Mouse (Mus musculus) ES-Bruce4 (cell line): ENCODE measurements around the gene Gm10842. TPM values are rescaled to one million over a fixed set of nuclear protein-coding genes. Genes with fewer than 3 reads are reported as not detected.
A peak's percentile ranks its signal among the peaks of the same experiment; 100 is the strongest.

Experiments used
- H3K27ac ChIP-seq: 2 replicates; pipeline ENCODE4 v1.5.1; 2012; ENCODE audit warnings: low read length, inconsistent platforms; ENCODE audit not compliant: insufficient read depth
- H3K27me3 ChIP-seq: 2 replicates; pipeline ENCODE4 v1.6.1; 2012; ENCODE audit warnings: mild to moderate bottlenecking, low read length, inconsistent platforms; ENCODE audit not compliant: control insufficient read depth, poor library complexity, insufficient read depth, severe bottlenecking
- H3K36me3 ChIP-seq: 2 replicates; pipeline ENCODE4 v1.6.1; 2012; ENCODE audit warnings: inconsistent platforms, mild to moderate bottlenecking, low read length, moderate library complexity; ENCODE audit not compliant: control insufficient read depth, poor library complexity, insufficient read depth, severe bottlenecking
- H3K4me1 ChIP-seq: one replicate; pipeline ENCODE4 v1.8.1; 2011; ENCODE audit warnings: low read length; ENCODE audit not compliant: control insufficient read depth, insufficient read depth
- H3K4me3 ChIP-seq: 2 replicates; pipeline ENCODE4 v1.5.1; 2011; ENCODE audit warnings: low read depth, mild to moderate bottlenecking, low read length
- H3K9ac ChIP-seq: 2 replicates; pipeline ENCODE4 v1.6.1; 2012; ENCODE audit warnings: low read depth, mild to moderate bottlenecking, inconsistent platforms; ENCODE audit not compliant: poor library complexity, severe bottlenecking
- H3K9me3 ChIP-seq: replicated peaks from 2 replicates; pipeline ENCODE4 v1.6.1; 2012; ENCODE audit warnings: mild to moderate bottlenecking, low read length, inconsistent platforms; ENCODE audit not compliant: control insufficient read depth, poor library complexity, insufficient read depth, severe bottlenecking
- CTCF ChIP-seq: IDR thresholded peaks from one replicate; pipeline ENCODE4 v1.8.1; 2011; ENCODE audit warnings: low read depth, low read length
- EP300 ChIP-seq: IDR thresholded peaks from 2 replicates; pipeline ENCODE4 v1.6.1; 2011; ENCODE audit warnings: low read depth, low read length; ENCODE audit not compliant: insufficient read depth
- POLR2A ChIP-seq: IDR thresholded peaks from one replicate; pipeline ENCODE4 v1.8.1; 2011; ENCODE audit warnings: low read length; ENCODE audit not compliant: insufficient read depth
- polyA plus RNA-seq: library from polyadenylated mRNA; stranded (reverse); fragments of >200 nt; gene quantifications from 2 replicates; pipeline ENCODE4 v1.2.4, GENCODE M21; 2011; ENCODE audit warnings: low read depth; ENCODE audit not compliant: missing spikeins, insufficient read depth, insufficient read length

Gm10842 gene
- polyA plus RNA-seq, 1 experiment, result not detected

- TF ChIP-seq EP300 (no peak), CTCF (no peak), POLR2A (no peak)
Observed at GRCm38 (mm10) chr11:105143564-105143963, 3.1 kb upstream of the Gm10842 start.

GRCm38 (mm10) chr11:105144084-105144483 lies 2.6 kb upstream of the Gm10842 start:
- Histone ChIP-seq H3K27ac (no peak overlapping the region), H3K9me3 (no peaks in the 10 kb centered on the region), H3K9ac (no peak overlapping the region), H3K4me1 (no peaks in the 10 kb centered on the region), H3K27me3 (no peaks in the 10 kb centered on the region), H3K4me3 (no peak overlapping the region), H3K36me3 (peaks cover 12% of the 10 kb centered on the region)
- no peak for TF ChIP-seq CTCF
- TF ChIP-seq POLR2A, result no peak

More at GRCm38 (mm10) chr11:105143564-105143963, 3.1 kb upstream of the Gm10842 start:
- Histone ChIP-seq H3K9ac (no peak overlapping the region), H3K4me1 (no peaks in the 10 kb centered on the region), H3K36me3 (peaks cover 13% of the 10 kb centered on the region), H3K4me3 (no peak overlapping the region), H3K27ac (no peak overlapping the region), H3K27me3 (no peaks in the 10 kb centered on the region), H3K9me3 (no peaks in the 10 kb centered on the region)

GRCm38 (mm10) chr11:105144508-105145210 lies 2.0 kb upstream of the Gm10842 start:
- Histone ChIP-seq H3K27ac (no peak overlapping the region), H3K4me3 (no peak overlapping the region), H3K27me3 (no peaks in the 10 kb centered on the region), H3K36me3 (peaks cover 7% of the 10 kb centered on the region), H3K4me1 (no peaks in the 10 kb centered on the region), H3K9ac (no peak overlapping the region), H3K9me3 (no peaks in the 10 kb centered on the region)
- TF ChIP-seq CTCF, result no peak
- TF ChIP-seq EP300, result no peak
- no peak for TF ChIP-seq POLR2A

- Histone ChIP-seq H3K9ac (no peak overlapping the region), H3K4me1 (peaks cover 1% of the 10 kb centered on the region), H3K27ac (no peak overlapping the region), H3K9me3 (no peaks in the 10 kb centered on the region), H3K36me3 (peaks cover 1% of the 10 kb centered on the region; the same call in 1 of the 2 replicates), H3K4me3 (no peak overlapping the region), H3K27me3 (no peaks in the 10 kb centered on the region)
- TF ChIP-seq CTCF (no peak), POLR2A (no peak), EP300 (no peak)
Observed at GRCm38 (mm10) chr11:105145211-105145610, 1.5 kb upstream of the Gm10842 start.

GRCm38 (mm10) chr11:105149353-105149752 lies 2.7 kb downstream of the Gm10842 start:
- Histone ChIP-seq H3K4me1 (peaks cover 10% of the 10 kb centered on the region), H3K9me3 (no peaks in the 10 kb centered on the region), H3K27ac (peak overlapping the region; percentile 22; the same call in 1 of the 2 replicates), H3K27me3 (no peaks in the 10 kb centered on the region), H3K4me3 (no peak overlapping the region), H3K36me3 (no peaks in the 10 kb centered on the region), H3K9ac (no peak overlapping the region)
- TF ChIP-seq CTCF (no peak), POLR2A (no peak), EP300 (no peak)

- TF ChIP-seq CTCF (no peak), EP300 (no peak), POLR2A (no peak)
- no peaks in the 10 kb centered on the region for H3K9me3 ChIP-seq
Observed at GRCm38 (mm10) chr11:105149766-105150165, 3.1 kb downstream of the Gm10842 start.

More at GRCm38 (mm10) chr11:105149766-105150165, 3.1 kb downstream of the Gm10842 start:
- Histone ChIP-seq H3K27me3 (no peaks in the 10 kb centered on the region), H3K36me3 (no peaks in the 10 kb centered on the region), H3K9ac (no peak overlapping the region), H3K27ac (peak overlapping the region; percentile 32; the same call in 1 of the 2 replicates), H3K4me1 (peaks cover 10% of the 10 kb centered on the region), H3K4me3 (no peak overlapping the region)
